Mouse (Mus musculus): ENCODE results near the gene Slc15a5.

DNA sequence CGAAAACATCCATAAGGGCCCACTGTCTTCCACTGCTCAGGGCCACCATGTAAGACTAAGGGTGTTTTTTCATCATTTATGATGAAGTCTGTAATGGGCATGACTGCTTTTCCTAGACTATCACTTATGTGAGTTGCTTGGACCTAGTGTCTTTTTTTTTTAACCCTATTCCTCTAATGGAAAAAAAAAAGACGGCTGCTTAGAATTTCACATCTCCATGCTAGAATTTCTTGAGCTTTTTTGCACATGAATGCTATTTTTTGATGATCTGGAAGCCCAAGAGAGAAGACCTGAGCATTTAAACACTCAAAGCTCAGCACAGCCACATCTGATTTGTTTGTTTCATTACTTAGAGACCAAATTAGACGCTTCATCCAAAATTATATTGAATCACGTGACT lies at the start of gene Slc15a5:
- no peak for TF ChIP-seq POLR2A (IDR thresholded peaks at IDR 0.05; ENCODE audit: low read depth, low read length)
- TF ChIP-seq CTCF (IDR thresholded peaks at IDR 0.05; ENCODE audit: extremely low read depth, insufficient read depth, insufficient read length, insufficient replicate concordance) = no peak
